Mouse (Mus musculus) ES-CJ7 (cell line): ENCODE measurements at regions not wholly inside any gene's neighbourhood (a gene's known extent, or its start where the extent isn't known, plus 50 kb on each side); places are given as distances from the start of the nearest gene placed in this dataset.

Experiments used
- DNase-seq: peaks from one replicate; pipeline ENCODE4 v3.0.0; 2011; ENCODE audit warnings: low read depth, low spot score

GRCm38 (mm10) chr10:42094274-42095000, 76.2 kb upstream of the Armc2 start:
- no peak for DNase-seq

- no peak for DNase-seq
Measured at GRCm38 (mm10) chr10:42093176-42093759, 75.0 kb upstream of the Armc2 start.

GRCm38 (mm10) chr10:42092500-42092899, 74.3 kb upstream of the Armc2 start:
- DNase-seq = no peak

DNA sequence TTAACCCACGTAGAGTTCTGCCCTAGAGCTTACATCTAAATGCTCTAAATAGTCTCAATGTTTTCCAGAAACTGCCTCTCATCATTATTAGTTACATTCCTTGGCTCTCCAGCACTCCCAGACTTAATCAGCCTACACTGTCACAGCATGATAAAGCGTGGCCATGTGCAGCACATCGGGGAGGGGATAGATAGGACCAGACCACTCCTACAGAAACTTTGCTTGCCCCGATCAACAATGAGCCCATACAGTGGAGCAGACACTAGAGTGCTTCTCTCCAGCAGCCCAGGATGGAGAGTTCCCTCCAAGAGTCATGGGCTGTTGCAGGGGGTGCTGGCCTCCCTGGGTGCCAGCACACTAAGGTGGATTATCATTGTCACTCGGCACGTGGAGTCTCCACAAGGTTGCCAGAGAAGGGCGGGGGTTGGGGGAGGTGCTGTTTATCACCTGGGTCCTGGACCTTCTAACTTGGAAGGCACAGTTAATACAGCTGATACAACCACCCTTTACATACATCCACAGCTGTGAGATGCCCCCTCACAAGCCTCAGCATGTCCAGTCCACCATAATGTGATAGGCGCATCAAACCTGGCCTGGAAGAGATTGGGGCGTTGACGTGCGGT, 73.4 kb upstream of the Armc2 start:
- DNase-seq = no peak

- DNase-seq = no peak
Measured at GRCm38 (mm10) chr10:42090806-42091205, 72.6 kb upstream of the Armc2 start.

GRCm38 (mm10) chr10:42090147-42090546, 71.9 kb upstream of the Armc2 start:
- DNase-seq = no peak

DNA sequence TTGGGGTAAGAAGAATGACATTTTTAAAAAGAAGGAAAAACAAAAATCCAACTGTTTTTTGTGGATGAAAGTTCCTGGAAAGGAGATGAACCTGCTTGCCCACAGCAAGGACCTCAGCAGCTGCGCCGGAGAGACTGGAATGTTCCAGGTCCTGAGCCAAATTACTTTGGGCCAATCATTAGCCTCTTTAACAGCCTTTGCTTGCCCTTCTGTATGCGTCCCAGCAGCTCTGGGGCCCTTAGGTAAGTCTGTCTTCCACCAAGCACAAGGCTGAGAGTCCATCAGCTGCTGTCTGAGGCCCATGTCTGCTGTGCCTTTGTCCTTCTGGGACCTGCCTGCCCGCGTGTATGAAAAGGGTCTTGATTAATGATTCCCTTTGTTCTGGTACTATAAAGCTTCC, 71.4 kb upstream of the Armc2 start:
- no peak for DNase-seq

GRCm38 (mm10) chr10:42089235-42089625, 71.0 kb upstream of the Armc2 start:
- no peak for DNase-seq

DNA sequence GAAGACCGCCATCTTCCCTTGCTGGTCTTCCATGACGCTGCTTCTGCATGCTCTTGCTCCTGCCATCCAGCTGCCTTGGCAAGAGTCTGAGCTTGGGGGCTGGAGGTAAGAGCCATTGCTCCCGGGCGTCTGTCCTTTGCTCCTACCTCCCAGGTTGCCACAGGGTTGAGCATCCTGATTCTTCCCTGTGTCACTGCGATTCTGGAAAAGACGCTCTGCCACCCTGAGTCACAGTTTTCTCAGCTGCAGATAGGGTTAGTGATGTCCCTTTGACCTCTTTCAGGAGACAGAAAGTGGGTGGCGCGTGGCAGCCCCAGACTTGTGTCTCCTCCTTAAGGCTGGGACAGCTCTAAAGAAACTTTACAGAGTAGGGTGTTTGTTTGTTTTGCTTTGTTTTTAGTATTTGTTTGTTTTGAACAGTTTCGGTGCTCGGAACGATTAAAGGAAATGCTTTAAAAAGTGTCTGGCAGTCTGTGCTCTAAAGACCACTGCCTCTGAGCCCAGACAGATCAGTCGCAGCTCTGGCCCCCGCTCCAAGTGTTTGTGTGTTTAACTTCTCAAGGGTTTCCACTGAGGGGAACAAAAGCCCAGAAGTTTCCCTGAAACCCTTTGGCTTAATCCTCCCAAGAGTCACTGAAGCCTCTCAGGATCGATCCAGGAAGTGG, 70.5 kb upstream of the Armc2 start:
- no peak for DNase-seq

- DNase-seq = no peak
Measured at GRCm38 (mm10) chr10:42087906-42088305, 69.7 kb upstream of the Armc2 start.

DNA sequence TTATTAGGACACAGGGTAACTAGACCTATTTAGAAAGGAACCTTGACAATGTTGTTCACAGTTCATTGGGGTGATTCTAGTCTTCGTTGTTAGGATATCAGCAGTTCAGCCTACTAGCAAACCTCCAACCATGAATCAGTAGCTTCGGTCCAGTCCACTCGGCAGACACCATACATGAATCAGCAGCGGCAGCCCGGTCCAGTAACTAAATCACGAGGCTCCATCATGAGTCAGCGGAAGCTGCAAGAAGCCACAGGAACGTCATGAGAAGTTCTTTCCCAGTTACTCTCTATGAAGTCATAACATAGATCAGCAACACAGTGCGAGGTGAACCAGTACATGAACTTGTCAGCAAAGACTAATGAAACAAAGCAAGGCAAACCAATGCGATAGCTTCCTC, 68.4 kb upstream of the Armc2 start:
- no peak for DNase-seq

GRCm38 (mm10) chr10:42085295-42085694, 67.1 kb upstream of the Armc2 start:
- DNase-seq = no peak

DNA sequence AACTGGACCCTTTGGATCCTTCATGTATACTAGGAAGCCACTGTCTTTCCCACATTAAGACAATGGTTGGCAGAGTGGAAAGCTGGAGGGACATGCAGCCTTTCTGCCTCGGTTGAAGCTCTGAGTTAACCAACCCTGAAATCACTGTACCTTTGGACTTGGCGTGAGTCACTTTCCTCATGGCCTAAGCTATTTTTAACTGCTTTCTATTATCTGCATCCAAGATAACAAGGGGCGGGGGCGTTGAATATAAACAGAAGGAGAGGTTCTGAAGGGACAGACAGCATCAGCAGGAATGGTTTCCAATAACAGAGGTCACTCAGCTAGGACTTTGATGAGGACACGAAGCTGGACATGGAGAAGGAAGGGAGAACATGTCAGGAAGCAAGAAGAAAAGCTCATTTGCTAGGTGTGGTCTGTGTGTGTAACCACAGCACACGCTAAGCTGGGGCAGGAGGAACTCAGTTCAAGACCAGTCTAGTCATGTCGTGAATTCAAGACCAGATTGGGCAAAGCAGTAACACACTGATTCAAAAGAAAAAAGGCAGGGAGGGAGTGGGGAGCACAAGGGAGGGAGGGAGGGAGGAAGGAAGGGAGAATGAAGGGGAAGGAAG, 64.1 kb upstream of the Armc2 start:
- no peak for DNase-seq

DNA sequence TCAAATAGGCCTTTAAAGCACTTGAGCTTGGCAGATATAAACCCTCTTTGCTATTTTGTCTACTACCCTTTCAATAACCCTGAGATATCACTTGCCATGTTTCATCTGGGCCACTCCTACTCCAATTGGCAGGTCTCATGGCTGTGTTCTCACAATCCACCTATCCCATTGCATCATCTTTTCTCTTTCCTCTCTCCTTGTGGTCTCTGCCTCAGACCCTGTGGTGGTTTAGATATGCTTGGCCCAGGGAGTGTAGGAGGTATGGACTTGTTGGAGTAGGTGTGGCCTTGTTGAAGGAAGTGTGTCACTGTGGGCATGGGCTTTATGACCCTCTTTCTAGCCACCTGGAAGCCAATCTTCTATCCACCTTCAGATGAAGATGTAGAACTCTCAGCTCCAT, 61.5 kb upstream of the Armc2 start:
- no peak for DNase-seq

DNA sequence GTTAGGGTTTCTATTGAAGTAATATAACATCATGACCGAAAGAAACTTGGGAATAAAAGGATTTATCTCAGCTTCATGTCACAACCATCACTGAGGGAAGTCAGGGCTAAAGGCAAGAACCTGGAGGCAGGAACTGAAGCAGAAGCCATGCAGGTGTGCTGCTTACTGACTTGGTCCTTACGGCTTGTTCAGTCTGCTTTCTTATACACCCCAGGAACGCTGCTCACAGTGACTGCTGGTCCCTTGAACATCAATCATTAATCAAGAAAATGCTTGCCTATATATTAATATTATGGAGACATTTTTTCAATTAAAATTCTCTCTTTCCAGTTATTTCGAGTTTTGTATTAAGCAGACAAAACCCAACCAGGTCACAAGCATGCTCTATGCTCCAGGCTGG, 58.5 kb upstream of the Armc2 start:
- DNase-seq = no peak

- no peak for DNase-seq
Measured at GRCm38 (mm10) chr10:42075545-42075944, 57.3 kb upstream of the Armc2 start.

DNA sequence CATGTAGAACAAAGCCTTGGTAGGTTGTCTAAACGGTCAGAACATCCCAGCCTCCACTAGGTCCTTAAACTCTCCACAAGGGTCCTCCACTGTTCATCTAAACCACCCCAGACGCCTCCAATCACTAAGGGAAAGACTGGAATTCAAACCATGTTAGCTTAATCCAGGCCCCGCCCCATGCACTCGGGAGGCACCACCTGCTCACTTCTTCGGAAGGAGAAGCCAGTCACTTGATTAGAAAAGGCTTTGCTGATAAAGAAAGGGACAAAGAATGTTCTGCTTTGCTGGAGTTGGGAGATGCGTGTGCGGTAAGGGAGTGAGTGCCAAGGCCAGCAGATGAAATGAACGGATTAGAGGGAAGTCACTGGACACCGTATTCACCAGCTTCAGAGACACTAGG, 54.5 kb upstream of the Armc2 start:
- peak; percentile 65 for DNase-seq

GRCm38 (mm10) chr10:42072131-42072530, 53.9 kb upstream of the Armc2 start:
- DNase-seq = peak; percentile 51

- peak; percentile 42 for DNase-seq
Measured at GRCm38 (mm10) chr10:42071404-42072024, 53.3 kb upstream of the Armc2 start.

- peak; percentile 58 for DNase-seq
Measured at GRCm38 (mm10) chr10:42070611-42071403, 52.6 kb upstream of the Armc2 start.

GRCm38 (mm10) chr10:42069751-42070150, 51.5 kb upstream of the Armc2 start:
- DNase-seq = no peak
